Mouse (Mus musculus): ENCODE measurements around the gene Dmrt3. TPM values are rescaled to one million over a fixed set of nuclear protein-coding genes. Genes with fewer than 3 reads are reported as not detected.
A peak's percentile ranks its signal among the peaks of the same experiment; 100 is the strongest.

The Dmrt3 gene
- total RNA-seq, 2 experiments from 2014 or later: not detected

GRCm38 (mm10) chr19:25615889-25616288 lies 5.8 kb downstream of the Dmrt3 start:
- DNase-seq (ENCODE audit: low spot score in 2 of 2): no peak

GRCm38 (mm10) chr19:25622291-25623251 lies 12.5 kb downstream of the Dmrt3 start:
- DNase-seq (ENCODE audit: low spot score in 2 of 2): peak; percentile 74 to 78

GRCm38 (mm10) chr19:25628490-25628889 lies 18.4 kb downstream of the Dmrt3 start:
- DNase-seq (ENCODE audit: low spot score in 2 of 2): peak; percentile 58 to 67

- no peak for DNase-seq (ENCODE audit: low spot score in 2 of 2)
Measured at GRCm38 (mm10) chr19:25635119-25635518, 25.0 kb downstream of the Dmrt3 start.

GRCm38 (mm10) chr19:25635622-25636244 lies 25.6 kb downstream of the Dmrt3 start:
- DNase-seq (ENCODE audit: low spot score in 2 of 2): peak; percentile 53 to 61

GRCm38 (mm10) chr19:25638766-25639361 lies 28.8 kb downstream of the Dmrt3 start:
- DNase-seq (ENCODE audit: low spot score in 2 of 2): no peak

- DNase-seq (ENCODE audit: low spot score in 2 of 2): no peak
Measured at GRCm38 (mm10) chr19:25641786-25642185, 31.7 kb downstream of the Dmrt3 start.

GRCm38 (mm10) chr19:25647136-25647535 lies 37.0 kb downstream of the Dmrt3 start:
- no peak for DNase-seq (ENCODE audit: low spot score in 2 of 2)

GRCm38 (mm10) chr19:25648701-25649100 lies 38.6 kb downstream of the Dmrt3 start:
- no peak for DNase-seq (ENCODE audit: low spot score in 2 of 2)

- DNase-seq (ENCODE audit: low spot score in 2 of 2): no peak
Measured at GRCm38 (mm10) chr19:25650474-25650873, 40.4 kb downstream of the Dmrt3 start.

GRCm38 (mm10) chr19:25652560-25652959 lies 42.5 kb downstream of the Dmrt3 start:
- DNase-seq (ENCODE audit: low spot score in 2 of 2): no peak

- DNase-seq (ENCODE audit: low spot score in 2 of 2): no peak
Measured at GRCm38 (mm10) chr19:25654034-25654749, 44.1 kb downstream of the Dmrt3 start.

GRCm38 (mm10) chr19:25665486-25666339 lies 55.6 kb downstream of the Dmrt3 start:
- DNase-seq (ENCODE audit: low spot score in 2 of 2): no peak

GRCm38 (mm10) chr19:25667836-25668235 lies 57.7 kb downstream of the Dmrt3 start:
- no peak for DNase-seq (ENCODE audit: low spot score in 2 of 2)

GRCm38 (mm10) chr19:25669593-25670248 lies 59.6 kb downstream of the Dmrt3 start:
- no peak for DNase-seq (ENCODE audit: low spot score in 2 of 2)

- DNase-seq (ENCODE audit: low spot score in 2 of 2): no peak
Measured at GRCm38 (mm10) chr19:25670571-25671285, 60.6 kb downstream of the Dmrt3 start.

- no peak for DNase-seq (ENCODE audit: low spot score in 2 of 2)
Measured at GRCm38 (mm10) chr19:25671681-25672080, 61.6 kb downstream of the Dmrt3 start.

- DNase-seq (ENCODE audit: low spot score in 2 of 2): peak; percentile 59 to 60
Measured at GRCm38 (mm10) chr19:25672101-25672950, 62.2 kb downstream of the Dmrt3 start, which contains the start of gene Dmrt2. Gene Dmrt2, plus strand, starts transcription at chr19:25672411.
